Mouse (Mus musculus) forebrain, embryonic 14.5 days (tissue): ENCODE results near the gene Selenop. TPM values are rescaled to one million over a fixed set of nuclear protein-coding genes. Genes with fewer than 3 reads are reported as not detected.
"Not testable (repeated sequence)": the region's sequence is repeated elsewhere in the genome, so short reads cannot be mapped to it uniquely, and the experiment has no call there.

Experiments
- ATAC-seq: fragments of 200-750 bp; cut with Nextera tagmentation; 2 replicates; pipeline ENCODE4 v1.8.0; 2017; ENCODE audit warnings: mild to moderate bottlenecking, moderate library complexity
- DNase-seq: peaks from one replicate; pipeline ENCODE4 v3.0.0-alpha.2; 2015; ENCODE audit warnings: low spot score
- H3K27ac ChIP-seq: fragments of 300-500 bp; sonication (generic); 2 replicates; pipeline ENCODE4 v1.5.1; 2014; ENCODE audit warnings: low read depth, mild to moderate bottlenecking, control low read depth, low read length, moderate library complexity
- H3K27me3 ChIP-seq: fragments of 300-500 bp; sonication (generic); replicated peaks from 2 replicates; pipeline ENCODE4 v1.6.1; 2014; ENCODE audit warnings: low read length, control low read depth, mixed read lengths; ENCODE audit not compliant: control insufficient read depth, insufficient read depth
- H3K36me3 ChIP-seq: fragments of 300-500 bp; sonication (generic); 2 replicates; pipeline ENCODE4 v1.6.1; 2014; ENCODE audit warnings: low read length, control low read depth; ENCODE audit not compliant: control insufficient read depth, insufficient read depth
- H3K4me1 ChIP-seq: fragments of 300-500 bp; sonication (generic); 2 replicates; pipeline ENCODE4 v1.6.1; 2014; ENCODE audit warnings: antibody characterized with exemption, low read length, control low read depth; ENCODE audit not compliant: control insufficient read depth, insufficient read depth
- H3K4me2 ChIP-seq: fragments of 300-500 bp; sonication (generic); 2 replicates; pipeline ENCODE4 v1.6.1; 2014; ENCODE audit warnings: mild to moderate bottlenecking, control low read depth, low read length
- H3K4me3 ChIP-seq: fragments of 300-500 bp; sonication (generic); 2 replicates; pipeline ENCODE4 v1.5.1; 2014; ENCODE audit warnings: low read depth, low read length, control low read depth
- H3K9ac ChIP-seq: fragments of 300-500 bp; sonication (generic); 2 replicates; pipeline ENCODE4 v1.6.1; 2014; ENCODE audit warnings: mild to moderate bottlenecking, low read length, control low read depth, moderate library complexity
- H3K9me3 ChIP-seq: fragments of 300-500 bp; sonication (generic); replicated peaks from 2 replicates; pipeline ENCODE4 v1.6.1; 2016; ENCODE audit warnings: low read length, control low read depth, mixed read lengths; ENCODE audit not compliant: control insufficient read depth
- WGBS: fragments of 180-500 bp; shearing (Covaris S2); extraction: QIAGEN DNeasy Blood & Tissue Kit; methylation state at CpG from one replicate; pipeline ENCODE4 v1.1.7; 2014; 5-methylcytosine and 5-hydroxymethylcytosine counted together
- polyA plus RNA-seq: library from polyadenylated mRNA; unstranded; fragments of >200 nt; fragmentation: Nextera tagmentation; extraction: Ambion mirVana; gene quantifications from 2 replicates; pipeline ENCODE4 v1.2.1, GENCODE M21; 2014

The Selenop gene
- polyA plus RNA-seq = 101 and 126 TPM in 2 replicates

GRCm38 (mm10) chr15:3268247-3268646 lies at the start of gene Selenop:
Gene Selenop (plus strand): TSS chr15:3268547.
- H3K4me3 ChIP-seq = no peak within 1 kb of the TSS
- no peaks in the 10 kb centered on the region for H3K27me3 ChIP-seq
- peaks cover 4% of the 10 kb centered on the region; the same call in 1 of the 2 replicates for H3K4me1 ChIP-seq
- H3K36me3 ChIP-seq = no peaks in the 10 kb centered on the region
- DNase-seq (no peak), ATAC-seq (no peak)
- H3K4me2 ChIP-seq = no peak within 1 kb of the TSS
- no peaks in the 10 kb centered on the region for H3K9me3 ChIP-seq
- H3K9ac ChIP-seq = no peak within 1 kb of the TSS
- 74% methylated on average over 6 of the region's 6 CpGs for WGBS
- H3K27ac ChIP-seq = no peak within 1 kb of the TSS

GRCm38 (mm10) chr15:3218668-3219067 lies 49.7 kb upstream of the Selenop start:
- not testable (repeated sequence) for ATAC-seq, H3K9ac ChIP-seq, H3K36me3 ChIP-seq, H3K4me1 ChIP-seq, DNase-seq, H3K4me2 ChIP-seq, H3K27me3 ChIP-seq, H3K4me3 ChIP-seq, H3K9me3 ChIP-seq, H3K27ac ChIP-seq
- 84% methylated on average over 4 of the region's 4 CpGs for WGBS

- no peak overlapping the region for H3K9ac ChIP-seq
- 93% methylated on average over 5 of the region's 5 CpGs for WGBS
- H3K27ac ChIP-seq = no peak overlapping the region
- no peak overlapping the region for H3K4me2 ChIP-seq
- no peak overlapping the region for H3K4me3 ChIP-seq
- no peaks in the 10 kb centered on the region for H3K27me3 ChIP-seq
- no peaks in the 10 kb centered on the region for H3K36me3 ChIP-seq
- H3K4me1 ChIP-seq = no peaks in the 10 kb centered on the region
- no peaks in the 10 kb centered on the region for H3K9me3 ChIP-seq
- DNase-seq (no peak), ATAC-seq (no peak)
Observed at GRCm38 (mm10) chr15:3222803-3223437, 45.4 kb upstream of the Selenop start.

GRCm38 (mm10) chr15:3226573-3226972 lies 41.8 kb upstream of the Selenop start:
- Histone ChIP-seq H3K4me1 (no peaks in the 10 kb centered on the region), H3K9me3 (no peaks in the 10 kb centered on the region), H3K4me3 (no peak overlapping the region), H3K27me3 (no peaks in the 10 kb centered on the region), H3K4me2 (no peak overlapping the region), H3K27ac (no peak overlapping the region), H3K9ac (no peak overlapping the region), H3K36me3 (no peaks in the 10 kb centered on the region)
- DNase-seq (no peak), ATAC-seq (no peak)
- 80% methylated on average over 3 of the region's 3 CpGs for WGBS

- no peak for ATAC-seq
- 75% methylated on average over 2 of the region's 2 CpGs for WGBS
- Histone ChIP-seq H3K9ac (no peak overlapping the region), H3K4me1 (no peaks in the 10 kb centered on the region), H3K4me3 (no peak overlapping the region), H3K36me3 (no peaks in the 10 kb centered on the region), H3K4me2 (no peak overlapping the region), H3K27ac (no peak overlapping the region), H3K9me3 (no peaks in the 10 kb centered on the region), H3K27me3 (no peaks in the 10 kb centered on the region)
- DNase-seq = no peak
Observed at GRCm38 (mm10) chr15:3228185-3228584, 40.2 kb upstream of the Selenop start.

GRCm38 (mm10) chr15:3228990-3229389 lies 39.4 kb upstream of the Selenop start:
- ATAC-seq = no peak
- 88% methylated on average over 6 of the region's 6 CpGs for WGBS

GRCm38 (mm10) chr15:3231004-3231403 lies 37.3 kb upstream of the Selenop start:
- Histone ChIP-seq H3K4me1 (no peaks in the 10 kb centered on the region), H3K4me2 (no peak overlapping the region), H3K27me3 (no peaks in the 10 kb centered on the region), H3K9me3 (no peaks in the 10 kb centered on the region), H3K36me3 (no peaks in the 10 kb centered on the region), H3K9ac (no peak overlapping the region), H3K4me3 (no peak overlapping the region), H3K27ac (no peak overlapping the region)
- ATAC-seq (no peak), DNase-seq (no peak)
- 89% methylated on average over 4 of the region's 4 CpGs for WGBS

More at GRCm38 (mm10) chr15:3228990-3229389, 39.4 kb upstream of the Selenop start:
- Histone ChIP-seq H3K4me2 (no peak overlapping the region), H3K36me3 (no peaks in the 10 kb centered on the region), H3K9ac (no peak overlapping the region), H3K4me1 (no peaks in the 10 kb centered on the region), H3K27ac (no peak overlapping the region), H3K27me3 (no peaks in the 10 kb centered on the region), H3K9me3 (no peaks in the 10 kb centered on the region), H3K4me3 (no peak overlapping the region)
- no peak for DNase-seq

- ATAC-seq (0 out of 2 replicates have a peak, but pooled peaks have one; percentile 34), DNase-seq (peak; percentile 22)
- Histone ChIP-seq H3K4me1 (no peaks in the 10 kb centered on the region), H3K4me3 (no peak overlapping the region), H3K9me3 (no peaks in the 10 kb centered on the region), H3K4me2 (no peak overlapping the region), H3K36me3 (no peaks in the 10 kb centered on the region), H3K27ac (no peak overlapping the region), H3K27me3 (no peaks in the 10 kb centered on the region), H3K9ac (no peak overlapping the region)
- WGBS = 56% methylated on average over 9 of the region's 9 CpGs
Observed at GRCm38 (mm10) chr15:3232168-3232835, 36.0 kb upstream of the Selenop start.

GRCm38 (mm10) chr15:3233837-3234551 lies 34.4 kb upstream of the Selenop start:
- Histone ChIP-seq H3K9ac (no peak overlapping the region), H3K27ac (no peak overlapping the region), H3K4me1 (no peaks in the 10 kb centered on the region), H3K4me3 (no peak overlapping the region), H3K9me3 (no peaks in the 10 kb centered on the region), H3K36me3 (no peaks in the 10 kb centered on the region), H3K4me2 (no peak overlapping the region), H3K27me3 (no peaks in the 10 kb centered on the region)
- no peak for DNase-seq
- WGBS = 87% methylated on average over 3 of the region's 3 CpGs
- ATAC-seq = no peak
